Mouse (Mus musculus) heart, adult 2 months (tissue): ENCODE results near the gene Slc25a42. TPM values are rescaled to one million over a fixed set of nuclear protein-coding genes. Genes with fewer than 3 reads are reported as not detected.

ENCODE experiments used
- DNase-seq, 2 experiments: peaks; one replicate each; pipeline ENCODE4 v3.0.0; 2021
- H3K27ac ChIP-seq: fragments of 200-600 bp; 2 replicates; pipeline ENCODE4 v1.8.1; 2022
- H3K27me3 ChIP-seq: fragments of 200-500 bp; 2 replicates; pipeline ENCODE4 v1.6.1; 2012; ENCODE audit warnings: mild to moderate bottlenecking, low read length, inconsistent platforms, mixed read lengths; ENCODE audit not compliant: control insufficient read depth, insufficient read depth
- H3K36me3 ChIP-seq: fragments of 200-500 bp; 2 replicates; pipeline ENCODE4 v1.6.1; 2012; ENCODE audit warnings: low read length, inconsistent platforms; ENCODE audit not compliant: control insufficient read depth, insufficient read depth
- H3K4me1 ChIP-seq: fragments of 200-500 bp; 2 replicates; pipeline ENCODE4 v1.6.1; 2011; ENCODE audit warnings: low read length; ENCODE audit not compliant: control insufficient read depth, insufficient read depth
- H3K4me3 ChIP-seq: fragments of 200-600 bp; 2 replicates; pipeline ENCODE4 v1.8.1; 2022
- H3K79me2 ChIP-seq: fragments of 200-500 bp; replicated peaks from 2 replicates; pipeline ENCODE4 v1.6.1; 2012; ENCODE audit warnings: mild to moderate bottlenecking, inconsistent platforms, low read length, moderate library complexity, mixed read lengths; ENCODE audit not compliant: control insufficient read depth, insufficient read depth
- H3K9ac ChIP-seq: fragments of 200-500 bp; 2 replicates; pipeline ENCODE4 v1.6.1; 2012; ENCODE audit warnings: low read depth, mild to moderate bottlenecking, control low read depth, inconsistent platforms, low read length, mixed read lengths
- CTCF ChIP-seq: fragments of 200-600 bp; IDR thresholded peaks from 2 replicates; pipeline ENCODE4 v1.8.1; 2022; ENCODE audit warnings: antibody characterized with exemption, mild to moderate bottlenecking, moderate library complexity
- EP300 ChIP-seq: fragments of 200-500 bp; IDR thresholded peaks from 2 replicates; pipeline ENCODE4 v1.6.1; 2011; ENCODE audit warnings: low read depth, low read length, control low read depth; ENCODE audit not compliant: insufficient read depth
- POLR2A ChIP-seq: fragments of 200-500 bp; IDR thresholded peaks from 2 replicates; pipeline ENCODE4 v1.6.1; 2011; ENCODE audit warnings: mild to moderate bottlenecking, low read depth, low read length, control low read depth; ENCODE audit not compliant: insufficient read depth
- WGBS: fragments of 180-500 bp; shearing (Covaris S2); methylation state at CpG from one replicate; pipeline ENCODE4 v1.1.7; 2018; 5-methylcytosine and 5-hydroxymethylcytosine counted together
- intact Hi-C: fragments of 180-260 bp; cut with DNase I; formaldehyde crosslinking; loops from one replicate; pipeline ENCODE4 v1.15.1; 2025
- polyA plus RNA-seq: library from polyadenylated mRNA; depleted of rRNA; stranded (reverse); fragments of >200 nt; gene quantifications from 2 replicates; pipeline ENCODE4 v1.2.3, GENCODE M21; 2012
- total RNA-seq, 2 experiments: library from RNA; stranded (reverse); gene quantifications; 2 replicates each; pipeline ENCODE4 v1.2.3; 2021

Gene Slc25a42
- total and polyA plus RNA-seq, 3 experiments: 49.6 to 111 (median 51.6) TPM

- TF ChIP-seq POLR2A: no peak
- no peak for TF ChIP-seq EP300
- no peak for TF ChIP-seq CTCF
- H3K79me2 ChIP-seq: 0 out of 2 replicates have a peak, but pooled peaks cover 1% of the 10 kb centered on the region
- no peak overlapping the region for H3K9ac ChIP-seq
- no peaks in the 10 kb centered on the region for H3K27me3 ChIP-seq
- WGBS: 90% methylated on average over 2 of the region's 2 CpGs
- intact Hi-C loops: loop anchor here (5.0 kb wide), 1 partner anchor 44 kb away; no protein-coding TSS in a partner anchor
- no peak overlapping the region for H3K4me3 ChIP-seq
- H3K36me3 ChIP-seq: no peaks in the 10 kb centered on the region
- peaks cover 1% of the 10 kb centered on the region; the same call in 1 of the 2 replicates for H3K4me1 ChIP-seq
- no peak for DNase-seq
- no peak overlapping the region for H3K27ac ChIP-seq
Observed at GRCm38 (mm10) chr8:70178231-70178630, 33.9 kb downstream of the Slc25a42 start.

GRCm38 (mm10) chr8:70174079-70174478 is 38.0 kb downstream of the Slc25a42 start:
- Histone ChIP-seq H3K27me3 (no peaks in the 10 kb centered on the region), H3K4me1 (peaks cover 3% of the 10 kb centered on the region), H3K4me3 (no peak overlapping the region), H3K27ac (no peak overlapping the region), H3K9ac (no peak overlapping the region), H3K79me2 (0 out of 2 replicates have a peak, but pooled peaks cover 1% of the 10 kb centered on the region), H3K36me3 (no peaks in the 10 kb centered on the region)
- 64% methylated on average over 7 of the region's 7 CpGs for WGBS
- no peak for TF ChIP-seq CTCF
- TF ChIP-seq EP300: 0 out of 2 replicates have a peak, but pooled peaks have one; percentile 8
- intact Hi-C loops: loop anchor here (5.0 kb wide), 1 partner anchor 58 kb away; the partner anchor contains the start of genes Armc6 and Sugp2
- DNase-seq: peak in 1 of 2 experiments; percentile 14

- no peak overlapping the region for H3K9ac ChIP-seq
- no peaks in the 10 kb centered on the region for H3K36me3 ChIP-seq
- H3K4me1 ChIP-seq: peaks cover 3% of the 10 kb centered on the region
- no peak for DNase-seq
- H3K27ac ChIP-seq: no peak overlapping the region
- TF ChIP-seq CTCF (no peak), EP300 (no peak), POLR2A (no peak)
- intact Hi-C loops: loop anchor here (2.0 to 5.0 kb wide), 3 partner anchors 35 to 59 kb away; partner anchors contain the start of genes Armc6, Borcs8, Mef2b and Rfxank
- 67% methylated on average over 5 of the region's 5 CpGs for WGBS
- H3K27me3 ChIP-seq: no peaks in the 10 kb centered on the region
- H3K4me3 ChIP-seq: no peak overlapping the region
- H3K79me2 ChIP-seq: 0 out of 2 replicates have a peak, but pooled peaks cover 1% of the 10 kb centered on the region
Observed at GRCm38 (mm10) chr8:70173320-70173719, 38.8 kb downstream of the Slc25a42 start.

- DNase-seq: peak; percentile 89 to 93
- Histone ChIP-seq H3K27me3 (no peaks in the 10 kb centered on the region), H3K36me3 (no peaks in the 10 kb centered on the region), H3K9ac (peak within 1 kb of the TSS; percentile 87), H3K4me1 (peaks cover 3% of the 10 kb centered on the region), H3K27ac (peak within 1 kb of the TSS; percentile 83), H3K4me3 (peak within 1 kb of the TSS; percentile 71), H3K79me2 (0 out of 2 replicates have a peak, but pooled peaks cover 1% of the 10 kb centered on the region)
- TF ChIP-seq CTCF (no peak), EP300 (peak; percentile 72; the same call in 1 of the 2 replicates), POLR2A (peak; percentile 96)
- intact Hi-C loops: loop anchor here (2.0 to 5.0 kb wide), 3 partner anchors 33 to 60 kb away; partner anchors contain the start of genes Armc6, Borcs8, Mef2b and Rfxank
- WGBS: 3% methylated on average over 27 of the region's 27 CpGs
Observed at GRCm38 (mm10) chr8:70172043-70172681, 39.9 kb downstream of the Slc25a42 start, which contains the start of gene Tmem161a. Tmem161a (plus strand) TSS chr8:70172356.

GRCm38 (mm10) chr8:70171240-70171639 is 40.9 kb downstream of the Slc25a42 start:
- Histone ChIP-seq H3K4me3 (no peak overlapping the region), H3K36me3 (no peaks in the 10 kb centered on the region), H3K9ac (no peak overlapping the region), H3K27me3 (no peaks in the 10 kb centered on the region), H3K27ac (no peak overlapping the region), H3K4me1 (peaks cover 3% of the 10 kb centered on the region), H3K79me2 (0 out of 2 replicates have a peak, but pooled peaks cover 1% of the 10 kb centered on the region)
- 93% methylated on average over 7 of the region's 7 CpGs for WGBS
- intact Hi-C loops: loop anchor here (2.0 to 5.0 kb wide), 2 partner anchors 61 to 296 kb away; partner anchors contain the start of genes Armc6 and Sugp2
- no peak for TF ChIP-seq EP300
- TF ChIP-seq POLR2A: no peak
- TF ChIP-seq CTCF: no peak
- no peak for DNase-seq

- Histone ChIP-seq H3K36me3 (no peaks in the 10 kb centered on the region), H3K79me2 (0 out of 2 replicates have a peak, but pooled peaks cover 1% of the 10 kb centered on the region), H3K9ac (no peak overlapping the region), H3K27ac (no peak overlapping the region), H3K4me1 (peaks cover 3% of the 10 kb centered on the region), H3K27me3 (no peaks in the 10 kb centered on the region), H3K4me3 (no peak overlapping the region)
- TF ChIP-seq EP300 (no peak), CTCF (no peak), POLR2A (no peak)
- 77% methylated on average over 3 of the region's 3 CpGs for WGBS
- intact Hi-C loops: loop anchor here (2.0 to 5.0 kb wide), 2 partner anchors 62 to 296 kb away; partner anchors contain the start of genes Armc6 and Sugp2
- no peak for DNase-seq
Observed at GRCm38 (mm10) chr8:70170748-70171147, 41.4 kb downstream of the Slc25a42 start.
